Comparison of ENCODE assay signal across 18 mouse cellular contexts in genomic region chr2:33991299-33991698, GRCm38 (mm10).
"Had no signal": no experiment of that assay in that cellular context is flagged by ENCODE, and none has a peak within 500 bp of the region (broad histone marks: within the 10 kb centered on the region; RNA-seq: fewer than 3 reads in every experiment).

No protein-coding gene starts in this region.

- H3K4me3 ChIP-seq: liver, embryonic 13.5 days; liver, embryonic 15.5 days; lung, embryonic 15.5 days; megakaryocyte, embryonic 14.5 days; midbrain, embryonic 13.5 days; midbrain, embryonic 15.5 days; neural tube, embryonic 12.5 days; stomach, embryonic 15.5 days had no signal

- DNase-seq: liver, embryonic 13.5 days; liver, postnatal 0 days; lung, adult 2 months; lung, postnatal 14 days; lung, postnatal 36 days; right cerebral cortex, postnatal 14 days; thymus, postnatal 25 days; thymus, postnatal 4 days had no signal

- ATAC-seq: liver, postnatal 0 days; lung, postnatal 0 days; midbrain, embryonic 15.5 days had no signal

- H3K27ac ChIP-seq: liver, embryonic 13.5 days; liver, embryonic 15.5 days; lung, embryonic 15.5 days; macrophage; midbrain, embryonic 15.5 days; neural tube, embryonic 12.5 days; stomach, embryonic 15.5 days; stomach, postnatal 0 days had no signal

- H3K4me1 ChIP-seq: liver, embryonic 13.5 days; liver, embryonic 15.5 days; lung, embryonic 15.5 days; megakaryocyte, embryonic 14.5 days; stomach, embryonic 15.5 days had no signal
